Mouse (Mus musculus) embryonic facial prominence, embryonic 12.5 days (tissue): Measurements from ENCODE around the gene Disp2. TPM values are rescaled to one million over a fixed set of nuclear protein-coding genes. Genes with fewer than 3 reads are reported as not detected.

Experiments used
- ATAC-seq: fragments of 200-750 bp; cut with Nextera tagmentation; 2 replicates; pipeline ENCODE4 v1.8.0; 2017; ENCODE audit not compliant: insufficient number of reproducible peaks, insufficient read depth, low FRiP score, low TSS enrichment
- H3K27ac ChIP-seq: fragments of 300-500 bp; sonication (generic); 2 replicates; pipeline ENCODE4 v1.5.1; 2016; ENCODE audit warnings: mild to moderate bottlenecking
- H3K27me3 ChIP-seq: fragments of 300-500 bp; sonication (generic); 2 replicates; pipeline ENCODE4 v1.6.1; 2016; ENCODE audit warnings: mild to moderate bottlenecking, moderate library complexity
- H3K36me3 ChIP-seq: fragments of 300-500 bp; sonication (generic); 2 replicates; pipeline ENCODE4 v1.6.1; 2016; ENCODE audit warnings: mild to moderate bottlenecking
- H3K4me1 ChIP-seq: fragments of 300-500 bp; sonication (generic); 2 replicates; pipeline ENCODE4 v1.6.1; 2016
- H3K4me2 ChIP-seq: fragments of 300-500 bp; sonication (generic); replicated peaks from 2 replicates; pipeline ENCODE4 v1.6.1; 2016; ENCODE audit warnings: mild to moderate bottlenecking, moderate library complexity
- H3K4me3 ChIP-seq: fragments of 300-500 bp; sonication (generic); 2 replicates; pipeline ENCODE4 v1.5.1; 2016; ENCODE audit warnings: mild to moderate bottlenecking
- H3K9ac ChIP-seq: fragments of 300-500 bp; sonication (generic); 2 replicates; pipeline ENCODE4 v1.6.1; 2016; ENCODE audit warnings: mild to moderate bottlenecking, moderate library complexity
- H3K9me3 ChIP-seq: fragments of 300-500 bp; sonication (generic); 2 replicates; pipeline ENCODE4 v1.6.1; 2016; ENCODE audit warnings: mild to moderate bottlenecking, moderate library complexity
- WGBS: fragments of 180-500 bp; shearing (Covaris S2); methylation state at CpG from one replicate; pipeline ENCODE4 v1.1.7; 2016; 5-methylcytosine and 5-hydroxymethylcytosine counted together
- polyA plus RNA-seq: library from polyadenylated mRNA; unstranded; fragments of >200 nt; fragmentation: Nextera tagmentation; extraction: Ambion mirVana; gene quantifications from 2 replicates; pipeline ENCODE4 v1.2.1, GENCODE M21; 2016

Gene Disp2
- polyA plus RNA-seq, 1 experiment from 2014 or later: 1.3 TPM

- under 1% methylated on average over 49 of the region's 49 CpGs for WGBS
- H3K27me3 ChIP-seq: no peaks in the 10 kb centered on the region
- ATAC-seq: peak; percentile 96
- H3K36me3 ChIP-seq: peaks cover 21% of the 10 kb centered on the region
- no peaks in the 10 kb centered on the region for H3K9me3 ChIP-seq
- peak within 1 kb of the TSS; percentile 72 for H3K27ac ChIP-seq
- H3K9ac ChIP-seq: peak within 1 kb of the TSS; percentile 63
- peaks cover 13% of the 10 kb centered on the region for H3K4me1 ChIP-seq
- peak within 1 kb of the TSS; percentile 79 for H3K4me2 ChIP-seq
- peak within 1 kb of the TSS; percentile 57 for H3K4me3 ChIP-seq
Measured at GRCm38 (mm10) chr2:118813981-118814836, 34.7 kb downstream of the Disp2 start, which contains the start of gene Knstrn. Gene Knstrn, plus strand, starts transcription at chr2:118814003.

- Histone ChIP-seq H3K36me3 (peaks cover 62% of the 10 kb centered on the region), H3K9ac (no peak overlapping the region), H3K27me3 (no peaks in the 10 kb centered on the region), H3K9me3 (no peaks in the 10 kb centered on the region; the same call in 1 of the 2 replicates), H3K27ac (no peak overlapping the region), H3K4me2 (no peak overlapping the region), H3K4me1 (no peaks in the 10 kb centered on the region), H3K4me3 (no peak overlapping the region)
- WGBS: 91% methylated on average over 5 of the region's 5 CpGs
- ATAC-seq: no peak
Measured at GRCm38 (mm10) chr2:118822800-118823199, 43.3 kb downstream of the Disp2 start.

GRCm38 (mm10) chr2:118824396-118824795 lies 44.9 kb downstream of the Disp2 start:
- Histone ChIP-seq H3K4me2 (no peak overlapping the region), H3K9me3 (no peaks in the 10 kb centered on the region; the same call in 1 of the 2 replicates), H3K4me3 (no peak overlapping the region), H3K27me3 (no peaks in the 10 kb centered on the region), H3K9ac (no peak overlapping the region), H3K36me3 (peaks cover 54% of the 10 kb centered on the region), H3K4me1 (no peaks in the 10 kb centered on the region), H3K27ac (no peak overlapping the region)
- ATAC-seq: no peak
- 87% methylated on average over 4 of the region's 4 CpGs for WGBS

- H3K9ac ChIP-seq: no peak overlapping the region
- H3K27ac ChIP-seq: no peak overlapping the region
- no peak overlapping the region for H3K4me2 ChIP-seq
- H3K4me3 ChIP-seq: no peak overlapping the region
- no peaks in the 10 kb centered on the region; the same call in 1 of the 2 replicates for H3K9me3 ChIP-seq
- H3K36me3 ChIP-seq: peaks cover 67% of the 10 kb centered on the region
- no peaks in the 10 kb centered on the region for H3K27me3 ChIP-seq
- H3K4me1 ChIP-seq: no peaks in the 10 kb centered on the region
- 95% methylated on average over 5 of the region's 5 CpGs for WGBS
- no peak for ATAC-seq
Measured at GRCm38 (mm10) chr2:118829096-118829495, 49.6 kb downstream of the Disp2 start.

- Histone ChIP-seq H3K36me3 (peaks cover 54% of the 10 kb centered on the region), H3K9me3 (no peaks in the 10 kb centered on the region), H3K27me3 (no peaks in the 10 kb centered on the region), H3K4me3 (no peak overlapping the region), H3K27ac (no peak overlapping the region), H3K4me1 (no peaks in the 10 kb centered on the region), H3K9ac (no peak overlapping the region), H3K4me2 (no peak overlapping the region)
- 90% methylated on average over 6 of the region's 6 CpGs for WGBS
- ATAC-seq: no peak
Measured at GRCm38 (mm10) chr2:118834061-118834460, 54.5 kb downstream of the Disp2 start.

- no peak overlapping the region for H3K4me3 ChIP-seq
- no peaks in the 10 kb centered on the region for H3K4me1 ChIP-seq
- no peak for ATAC-seq
- no peak overlapping the region for H3K27ac ChIP-seq
- no peaks in the 10 kb centered on the region for H3K9me3 ChIP-seq
- no peak overlapping the region for H3K9ac ChIP-seq
- 87% methylated on average over 6 of the region's 6 CpGs for WGBS
- no peaks in the 10 kb centered on the region for H3K27me3 ChIP-seq
- H3K4me2 ChIP-seq: no peak overlapping the region
- peaks cover 54% of the 10 kb centered on the region for H3K36me3 ChIP-seq
Measured at GRCm38 (mm10) chr2:118835115-118835514, 55.6 kb downstream of the Disp2 start.

GRCm38 (mm10) chr2:118838330-118838729 lies 58.8 kb downstream of the Disp2 start:
- H3K4me1 ChIP-seq: no peaks in the 10 kb centered on the region
- no peak for ATAC-seq
- no peak overlapping the region for H3K4me3 ChIP-seq
- 41% methylated on average over 5 of the region's 5 CpGs for WGBS
- H3K4me2 ChIP-seq: no peak overlapping the region
- H3K9me3 ChIP-seq: no peaks in the 10 kb centered on the region
- no peaks in the 10 kb centered on the region for H3K27me3 ChIP-seq
- H3K27ac ChIP-seq: no peak overlapping the region
- H3K9ac ChIP-seq: no peak overlapping the region
- H3K36me3 ChIP-seq: peaks cover 27% of the 10 kb centered on the region

- H3K4me1 ChIP-seq: no peaks in the 10 kb centered on the region
- no peak overlapping the region for H3K9ac ChIP-seq
- 0 out of 2 replicates have a peak, but pooled peaks cover 3% of the 10 kb centered on the region for H3K36me3 ChIP-seq
- ATAC-seq: no peak
- H3K27ac ChIP-seq: no peak overlapping the region
- no peaks in the 10 kb centered on the region for H3K27me3 ChIP-seq
- no peak overlapping the region for H3K4me3 ChIP-seq
- H3K4me2 ChIP-seq: no peak overlapping the region
- WGBS: 74% methylated on average over 5 of the region's 5 CpGs
- no peaks in the 10 kb centered on the region for H3K9me3 ChIP-seq
Measured at GRCm38 (mm10) chr2:118841186-118841585, 61.7 kb downstream of the Disp2 start.

GRCm38 (mm10) chr2:118841774-118842173 lies 62.3 kb downstream of the Disp2 start:
- no peak overlapping the region for H3K27ac ChIP-seq
- H3K36me3 ChIP-seq: no peaks in the 10 kb centered on the region

GRCm38 (mm10) chr2:118844427-118844826 lies 64.9 kb downstream of the Disp2 start:
- H3K4me3 ChIP-seq: no peak overlapping the region
- no peak for ATAC-seq
- H3K9me3 ChIP-seq: no peaks in the 10 kb centered on the region
- 79% methylated on average over 3 of the region's 3 CpGs for WGBS
- H3K4me2 ChIP-seq: no peak overlapping the region
- H3K36me3 ChIP-seq: no peaks in the 10 kb centered on the region
- no peak overlapping the region for H3K9ac ChIP-seq
- no peak overlapping the region for H3K27ac ChIP-seq
- no peaks in the 10 kb centered on the region for H3K27me3 ChIP-seq
- no peaks in the 10 kb centered on the region for H3K4me1 ChIP-seq

More at GRCm38 (mm10) chr2:118841774-118842173, 62.3 kb downstream of the Disp2 start:
- ATAC-seq: no peak
- Histone ChIP-seq H3K9ac (no peak overlapping the region), H3K4me3 (no peak overlapping the region), H3K4me2 (no peak overlapping the region), H3K27me3 (no peaks in the 10 kb centered on the region), H3K9me3 (no peaks in the 10 kb centered on the region), H3K4me1 (no peaks in the 10 kb centered on the region)
- 81% methylated on average over 4 of the region's 4 CpGs for WGBS

- no peak overlapping the region for H3K9ac ChIP-seq
Measured at GRCm38 (mm10) chr2:118846246-118846645, 66.7 kb downstream of the Disp2 start.

GRCm38 (mm10) chr2:118851756-118852155 lies 72.2 kb downstream of the Disp2 start:
- Histone ChIP-seq H3K9me3 (no peaks in the 10 kb centered on the region), H3K4me3 (no peak overlapping the region), H3K27me3 (no peaks in the 10 kb centered on the region), H3K9ac (no peak overlapping the region), H3K4me2 (no peak overlapping the region), H3K27ac (no peak overlapping the region), H3K4me1 (no peaks in the 10 kb centered on the region), H3K36me3 (no peaks in the 10 kb centered on the region)
- WGBS: 12% methylated on average over 3 of the region's 3 CpGs
- ATAC-seq: no peak

More at GRCm38 (mm10) chr2:118846246-118846645, 66.7 kb downstream of the Disp2 start:
- Histone ChIP-seq H3K4me2 (no peak overlapping the region), H3K4me1 (no peaks in the 10 kb centered on the region), H3K27me3 (no peaks in the 10 kb centered on the region), H3K27ac (no peak overlapping the region), H3K4me3 (no peak overlapping the region), H3K9me3 (no peaks in the 10 kb centered on the region), H3K36me3 (no peaks in the 10 kb centered on the region)
- WGBS: 58% methylated on average over 7 of the region's 7 CpGs
- no peak for ATAC-seq
